Mouse (Mus musculus) lung, embryonic 14.5 days (tissue): ENCODE data around the gene Dcp1a. TPM values are rescaled to one million over a fixed set of nuclear protein-coding genes. Genes with fewer than 3 reads are reported as not detected.

Experiments
- ATAC-seq: fragments of 200-750 bp; cut with Nextera tagmentation; 2 replicates; pipeline ENCODE4 v1.8.0; 2017; ENCODE audit warnings: mild to moderate bottlenecking, moderate TSS enrichment, moderate library complexity; ENCODE audit not compliant: insufficient read depth
- DNase-seq: peaks from one replicate; pipeline ENCODE4 v3.0.0-alpha.2; 2015
- H3K27ac ChIP-seq: fragments of 300-500 bp; sonication (generic); 2 replicates; pipeline ENCODE4 v1.5.1; 2014; ENCODE audit warnings: low read depth, mild to moderate bottlenecking, moderate library complexity
- H3K27me3 ChIP-seq: fragments of 300-500 bp; sonication (generic); 2 replicates; pipeline ENCODE4 v1.6.1; 2014; ENCODE audit warnings: low read length, control low read depth; ENCODE audit not compliant: insufficient read depth
- H3K36me3 ChIP-seq: fragments of 300-500 bp; sonication (generic); 2 replicates; pipeline ENCODE4 v1.6.1; 2014; ENCODE audit warnings: control low read depth; ENCODE audit not compliant: insufficient read depth
- H3K4me1 ChIP-seq: fragments of 300-500 bp; sonication (generic); 2 replicates; pipeline ENCODE4 v1.6.1; 2014; ENCODE audit warnings: antibody characterized with exemption, control low read depth; ENCODE audit not compliant: insufficient read depth
- H3K4me2 ChIP-seq: fragments of 300-500 bp; sonication (generic); 2 replicates; pipeline ENCODE4 v1.6.1; 2014; ENCODE audit warnings: mild to moderate bottlenecking
- H3K4me3 ChIP-seq: fragments of 300-500 bp; sonication (generic); 2 replicates; pipeline ENCODE4 v1.5.1; 2014; ENCODE audit warnings: low read depth, low read length
- H3K9ac ChIP-seq: fragments of 300-500 bp; sonication (generic); 2 replicates; pipeline ENCODE4 v1.6.1; 2014
- H3K9me3 ChIP-seq: fragments of 300-500 bp; sonication (generic); 2 replicates; pipeline ENCODE4 v1.6.1; 2016; ENCODE audit warnings: low read depth, low read length, control low read depth
- CTCF ChIP-seq: IDR thresholded peaks from 2 replicates; pipeline ENCODE4 v1.5.1; 2016; ENCODE audit warnings: antibody characterized with exemption, low read depth
- WGBS: fragments of 180-500 bp; shearing (Covaris S2); extraction: QIAGEN DNeasy Blood & Tissue Kit; methylation state at CpG from one replicate; pipeline ENCODE4 v1.1.7; 2014; 5-methylcytosine and 5-hydroxymethylcytosine counted together
- polyA plus RNA-seq: library from polyadenylated mRNA; unstranded; fragments of >200 nt; fragmentation: Nextera tagmentation; extraction: Ambion mirVana; gene quantifications from 2 replicates; pipeline ENCODE4 v1.2.1, GENCODE M21; 2014

Gene Dcp1a
- polyA plus RNA-seq, 1 experiment from 2014 or later: 35.0 TPM

DNA sequence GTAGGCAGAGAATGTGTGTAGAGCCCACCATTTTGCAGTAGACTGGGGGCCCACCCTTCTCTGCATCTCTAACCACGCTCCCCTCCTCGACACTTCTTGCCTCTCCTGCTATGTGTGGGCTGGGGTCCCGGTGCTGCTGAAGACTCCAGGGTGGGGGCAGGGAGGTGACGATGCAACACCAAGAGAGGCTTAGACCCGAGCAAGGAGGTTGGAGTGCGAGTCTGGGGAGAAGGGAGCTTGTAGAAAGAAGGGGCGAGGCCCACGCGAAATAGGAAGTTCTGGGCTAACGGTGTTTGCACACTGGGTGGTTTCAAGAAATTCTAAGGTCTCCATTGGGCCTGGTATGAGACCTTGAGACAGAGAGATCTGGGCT, 70.4 kb downstream of the Dcp1a start:
- peak overlapping the region; percentile 93 for H3K27ac ChIP-seq
- H3K9me3 ChIP-seq: no peaks in the 10 kb centered on the region
- 0 out of 2 replicates have a peak, but pooled peaks have one; percentile 7 for ATAC-seq
- under 1% methylated on average over 10 of the region's 10 CpGs for WGBS
- H3K4me3 ChIP-seq: peak overlapping the region; percentile 83
- no peaks in the 10 kb centered on the region for H3K27me3 ChIP-seq
- H3K9ac ChIP-seq: peak overlapping the region; percentile 90
- peaks cover 14% of the 10 kb centered on the region; the same call in 1 of the 2 replicates for H3K4me1 ChIP-seq
- H3K4me2 ChIP-seq: peak overlapping the region; percentile 97
- no peak for TF ChIP-seq CTCF
- peak; percentile 39 for DNase-seq
- H3K36me3 ChIP-seq: peaks cover 12% of the 10 kb centered on the region

DNA sequence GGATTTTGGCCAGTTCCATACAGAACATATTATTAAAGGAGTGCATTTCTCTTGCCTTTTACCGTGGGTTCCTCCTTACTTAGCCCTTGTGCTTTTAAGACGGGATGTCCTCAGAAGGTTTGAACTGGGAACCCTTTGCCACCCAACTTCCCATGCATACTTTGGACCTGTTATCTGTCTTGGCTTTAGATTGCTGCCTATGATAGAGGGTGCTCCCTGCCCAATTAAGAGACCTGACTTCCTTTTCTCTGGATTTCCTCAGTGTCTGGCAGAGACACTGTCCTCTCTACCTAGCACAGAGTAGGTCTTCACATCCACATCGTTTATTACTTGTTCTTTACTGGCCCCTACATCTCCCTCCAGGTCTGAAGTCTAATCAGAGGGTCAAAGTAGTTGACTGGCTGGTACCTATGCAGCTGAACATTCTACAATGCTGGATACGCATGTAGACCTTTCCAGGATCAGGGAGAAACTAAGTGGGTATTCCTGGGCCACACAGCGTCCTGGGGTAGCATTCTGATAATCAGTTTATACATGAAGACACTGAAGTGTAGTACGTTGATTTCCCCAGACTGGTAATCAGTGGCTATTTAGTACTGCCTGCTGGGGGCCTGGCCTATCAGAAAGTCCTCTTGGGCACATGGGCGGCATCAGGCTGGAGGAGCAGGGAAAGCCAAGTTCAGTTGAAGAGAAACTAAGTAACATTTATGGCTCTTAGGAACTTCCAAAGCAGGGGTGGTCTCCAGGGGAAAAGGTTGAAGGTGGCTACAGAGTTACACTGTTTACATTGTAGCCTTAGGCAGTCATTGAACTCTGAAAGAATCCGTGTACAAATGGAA, 71.1 kb downstream of the Dcp1a start:
- DNase-seq: peak; percentile 37
- H3K27me3 ChIP-seq: no peaks in the 10 kb centered on the region
- peak overlapping the region; percentile 83 for H3K4me3 ChIP-seq
- WGBS: 20% methylated on average over 8 of the region's 8 CpGs
- H3K36me3 ChIP-seq: peaks cover 14% of the 10 kb centered on the region
- peak overlapping the region; percentile 90 for H3K9ac ChIP-seq
- TF ChIP-seq CTCF: no peak
- H3K4me1 ChIP-seq: peaks cover 14% of the 10 kb centered on the region; the same call in 1 of the 2 replicates
- ATAC-seq: no peak
- no peaks in the 10 kb centered on the region for H3K9me3 ChIP-seq
- H3K4me2 ChIP-seq: peak overlapping the region; percentile 97
- H3K27ac ChIP-seq: peak overlapping the region; percentile 93; the same call in 1 of the 2 replicates

DNA sequence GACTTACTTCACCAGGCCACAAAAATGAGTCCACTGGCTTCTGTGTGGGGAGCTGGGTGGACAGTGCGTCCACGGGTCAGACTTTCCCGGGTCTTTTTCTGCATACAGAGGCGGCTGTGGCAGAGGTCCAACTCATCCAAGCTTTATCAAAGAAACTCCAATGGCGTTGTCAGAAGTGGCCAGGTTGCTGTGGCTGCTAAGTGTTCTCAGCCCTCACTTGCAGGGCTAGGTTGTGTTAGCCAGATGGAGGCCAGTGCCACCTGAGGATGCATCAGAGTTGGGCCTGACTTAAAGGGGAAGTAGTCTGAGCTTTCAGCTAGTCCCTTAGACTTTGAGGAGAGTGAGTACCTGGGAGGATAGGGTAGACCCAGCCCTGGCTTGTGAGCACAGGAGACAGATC, 72.2 kb downstream of the Dcp1a start:
- Histone ChIP-seq H3K9me3 (no peaks in the 10 kb centered on the region), H3K36me3 (peaks cover 24% of the 10 kb centered on the region), H3K27me3 (no peaks in the 10 kb centered on the region), H3K4me3 (peak overlapping the region; percentile 83), H3K4me2 (peak overlapping the region; percentile 97), H3K4me1 (peaks cover 14% of the 10 kb centered on the region; the same call in 1 of the 2 replicates), H3K27ac (peak overlapping the region; percentile 13; the same call in 1 of the 2 replicates), H3K9ac (peak overlapping the region; percentile 90)
- 26% methylated on average over 5 of the region's 5 CpGs for WGBS
- DNase-seq (peak; percentile 48), ATAC-seq (no peak)
- TF ChIP-seq CTCF: no peak

DNA sequence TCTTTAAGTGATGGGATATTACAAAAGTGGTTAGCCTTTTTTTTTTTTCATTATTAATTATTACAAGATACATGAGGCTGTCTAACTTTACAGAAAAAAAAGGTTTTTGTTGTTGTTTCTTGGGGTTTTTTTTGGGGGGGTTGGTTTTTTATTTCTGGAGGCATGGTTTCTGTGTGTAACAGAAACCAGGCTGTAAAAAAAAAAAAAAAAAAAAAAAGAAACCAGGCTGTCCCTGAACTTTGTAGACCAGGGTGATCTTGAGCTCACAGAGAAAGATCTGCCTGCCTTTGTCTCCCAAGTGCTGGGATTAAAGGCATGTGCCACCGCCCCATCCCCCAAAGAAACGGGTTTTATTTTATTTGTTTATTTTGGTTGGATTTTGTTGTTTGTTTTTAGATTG, 72.6 kb downstream of the Dcp1a start:
- Histone ChIP-seq H3K4me3 (no peak overlapping the region), H3K36me3 (peaks cover 25% of the 10 kb centered on the region), H3K27ac (no peak overlapping the region), H3K4me1 (peaks cover 14% of the 10 kb centered on the region; the same call in 1 of the 2 replicates), H3K4me2 (peak overlapping the region; percentile 97; the same call in 1 of the 2 replicates), H3K9ac (no peak overlapping the region), H3K9me3 (no peaks in the 10 kb centered on the region), H3K27me3 (no peaks in the 10 kb centered on the region)
- ATAC-seq (no peak), DNase-seq (no peak)
- WGBS: 83% methylated on average over 2 of the region's 2 CpGs
- TF ChIP-seq CTCF: no peak

DNA sequence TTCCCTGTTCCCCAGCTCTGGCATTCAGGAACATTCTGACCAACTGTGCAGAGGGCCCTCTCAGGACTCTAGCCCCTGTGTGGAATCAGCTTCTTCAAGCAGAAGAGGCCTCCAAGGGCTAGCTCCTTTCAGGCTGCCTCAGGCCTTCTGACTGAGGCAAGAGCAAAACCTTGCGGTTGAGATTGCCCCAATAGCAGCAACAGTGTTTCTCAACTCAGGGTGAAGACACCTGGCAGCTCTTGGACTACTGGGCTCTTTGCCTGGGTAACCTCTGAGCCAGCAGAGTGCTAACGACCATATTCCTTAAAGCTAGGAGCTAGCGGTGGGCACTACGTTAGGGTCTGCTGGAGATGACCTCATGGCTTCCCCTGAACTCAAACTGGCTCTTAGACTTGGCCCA, 73.8 kb downstream of the Dcp1a start:
- ATAC-seq (no peak), DNase-seq (no peak)
- TF ChIP-seq CTCF: no peak
- H3K27me3 ChIP-seq: no peaks in the 10 kb centered on the region
- H3K36me3 ChIP-seq: peaks cover 25% of the 10 kb centered on the region
- peaks cover 14% of the 10 kb centered on the region; the same call in 1 of the 2 replicates for H3K4me1 ChIP-seq
- H3K4me3 ChIP-seq: no peak overlapping the region
- no peak overlapping the region for H3K27ac ChIP-seq
- H3K4me2 ChIP-seq: no peak overlapping the region
- WGBS: 73% methylated on average over 4 of the region's 4 CpGs
- H3K9ac ChIP-seq: no peak overlapping the region
- no peaks in the 10 kb centered on the region for H3K9me3 ChIP-seq

DNA sequence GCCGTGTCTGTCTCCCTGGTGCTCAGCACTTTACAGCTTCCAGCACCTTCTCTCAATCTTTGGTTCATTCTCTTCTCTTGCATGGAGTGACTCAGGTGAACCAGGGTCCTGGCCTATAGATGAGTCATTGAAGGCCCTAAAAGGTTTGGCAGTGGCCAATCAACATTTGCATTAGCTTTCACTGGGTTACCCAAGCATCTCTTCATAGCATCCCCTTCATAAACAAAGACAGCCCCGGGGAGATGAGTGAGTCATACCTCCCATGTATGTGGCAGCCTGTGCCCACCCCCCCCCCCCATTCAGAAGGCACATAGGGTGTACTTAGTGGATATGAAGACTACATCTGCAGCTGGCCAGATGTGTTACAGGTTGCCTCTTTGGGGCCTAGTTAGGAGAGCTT, 77.3 kb downstream of the Dcp1a start:
- ATAC-seq (no peak), DNase-seq (no peak)
- H3K9ac ChIP-seq: no peak overlapping the region
- no peak overlapping the region for H3K4me2 ChIP-seq
- no peaks in the 10 kb centered on the region for H3K27me3 ChIP-seq
- H3K36me3 ChIP-seq: peaks cover 58% of the 10 kb centered on the region
- H3K9me3 ChIP-seq: no peaks in the 10 kb centered on the region
- H3K4me1 ChIP-seq: peaks cover 1% of the 10 kb centered on the region; the same call in 1 of the 2 replicates
- 82% methylated on average over 2 of the region's 2 CpGs for WGBS
- H3K27ac ChIP-seq: no peak overlapping the region
- TF ChIP-seq CTCF: no peak
- H3K4me3 ChIP-seq: no peak overlapping the region

DNA sequence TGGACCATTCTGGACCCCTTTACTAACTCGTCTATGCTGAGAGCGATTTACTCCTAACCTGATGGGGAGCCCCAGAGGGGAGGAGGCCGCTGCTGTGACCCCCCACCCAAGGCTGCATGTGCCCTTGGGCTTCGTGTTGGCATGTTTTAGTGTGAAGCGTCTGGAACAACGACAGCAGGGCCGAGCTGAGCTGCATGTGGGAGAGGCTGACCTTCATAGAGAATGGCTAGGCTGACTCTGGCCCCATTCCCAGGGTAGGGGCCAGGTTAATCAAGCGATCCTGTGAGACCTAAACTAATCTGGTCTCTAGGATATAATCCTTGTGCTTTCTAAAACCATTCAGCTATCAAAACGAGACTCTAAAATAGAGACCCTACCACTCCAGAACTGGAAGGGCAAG, 78.4 kb downstream of the Dcp1a start:
- Histone ChIP-seq H3K36me3 (peaks cover 64% of the 10 kb centered on the region), H3K4me2 (no peak overlapping the region), H3K27me3 (no peaks in the 10 kb centered on the region), H3K9ac (no peak overlapping the region), H3K27ac (0 out of 2 replicates have a peak overlapping the region, but pooled peaks have one; percentile 42), H3K9me3 (no peaks in the 10 kb centered on the region), H3K4me3 (no peak overlapping the region), H3K4me1 (no peaks in the 10 kb centered on the region)
- DNase-seq: no peak
- no peak for TF ChIP-seq CTCF
- ATAC-seq: no peak
- 74% methylated on average over 9 of the region's 9 CpGs for WGBS
